Mouse (Mus musculus): ENCODE results near the gene Dph1. TPM values are rescaled to one million over a fixed set of nuclear protein-coding genes. Genes with fewer than 3 reads are reported as not detected.

Dph1 gene
- 26.1 and 56.2 TPM in 2 replicates for polyA plus RNA-seq (2012; ENCODE audit: low replicate concordance)

GRCm38 (mm10) chr11:75190905-75191441, at the start of gene Dph1:
Gene Dph1, minus strand, starts transcription at chr11:75191241.

DNA sequence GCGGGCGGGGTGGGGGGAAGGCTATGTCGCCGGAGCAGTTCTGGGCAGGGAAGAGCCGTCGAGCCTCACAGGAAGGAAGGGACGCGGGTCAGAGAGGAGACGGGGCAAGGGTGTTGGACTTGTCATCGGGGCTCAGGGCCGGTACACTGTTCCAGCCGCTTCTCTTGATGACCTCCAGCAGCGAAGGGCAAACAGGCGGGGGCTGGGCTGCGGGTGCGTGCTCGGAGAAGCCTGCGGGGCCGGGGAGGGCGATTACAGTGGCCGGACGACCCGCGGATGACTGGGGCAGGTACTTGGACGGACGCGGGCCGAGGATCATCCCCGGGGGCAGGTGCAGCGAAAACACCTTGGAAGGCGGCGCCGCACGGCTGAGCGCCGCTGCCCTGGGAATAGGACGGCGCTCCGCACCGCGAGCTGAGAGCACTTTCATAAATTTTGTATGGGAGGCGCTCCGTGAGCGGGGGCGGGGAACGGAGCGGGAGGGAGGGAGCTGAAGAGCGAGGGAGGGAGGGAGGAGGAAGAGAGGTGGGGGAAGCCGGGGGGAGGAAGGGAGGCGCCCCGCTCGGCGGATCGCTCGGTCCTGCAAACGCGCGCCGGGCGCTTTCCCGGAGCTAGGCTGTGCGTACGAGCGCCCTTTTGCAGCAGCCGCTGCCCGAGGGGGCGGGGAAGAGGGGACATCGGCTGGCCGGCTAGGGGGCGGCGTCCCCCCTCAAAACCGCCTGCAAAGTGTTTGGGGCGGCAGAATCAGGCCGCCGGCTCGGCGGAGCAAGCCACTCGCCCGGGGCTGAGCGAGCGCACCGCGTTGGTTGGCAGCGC, 2.4 kb upstream of the Dph1 start, which contains the start of gene Rtn4rl1:
TSS of gene Rtn4rl1 (plus strand) at position 528 of the 816 bp plus-strand sequence.

GRCm38 (mm10) chr11:75178672-75179208, 12.3 kb downstream of the Dph1 start, which contains the start of gene Ovca2:
Gene Ovca2, minus strand, starts transcription at chr11:75178835.

DNA sequence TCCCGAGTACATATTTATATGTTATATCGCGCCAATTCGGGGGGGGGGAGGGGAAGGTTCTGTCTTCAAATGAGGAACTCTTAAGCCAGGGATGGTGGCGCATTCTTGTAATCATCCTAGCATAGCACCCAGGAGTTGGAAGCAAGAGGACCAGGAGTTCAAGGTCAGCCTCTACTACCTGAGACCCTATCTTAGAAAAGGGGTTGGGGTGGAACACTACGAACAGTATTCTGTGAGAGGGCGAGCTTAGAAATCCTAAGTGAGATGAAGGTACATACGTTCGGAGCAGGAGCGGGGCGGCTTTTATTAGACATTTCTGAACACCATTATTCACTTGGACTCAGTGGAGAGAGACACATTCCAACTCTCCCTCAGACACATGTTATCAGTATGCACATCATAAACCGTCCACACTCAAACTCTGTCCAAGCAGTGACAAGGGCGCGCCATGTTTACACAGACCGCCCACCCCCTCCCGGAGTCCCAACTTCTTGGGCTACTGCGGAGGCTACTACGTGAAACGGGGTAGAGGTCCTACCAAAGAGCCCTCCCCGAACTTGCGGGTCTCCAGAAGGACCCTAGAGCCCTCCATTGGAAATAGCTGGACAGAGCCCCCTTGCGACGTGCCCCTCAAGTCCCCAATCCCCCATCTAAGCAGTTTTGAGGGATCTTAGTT, 21.5 kb downstream of the Dph1 start, which contains the start of gene Hic1:
TSS of gene Hic1 (minus strand) at position 115 of the 676 bp plus-strand sequence.

Other genes with a start within 250 kb of the Dph1 start
- 4.0 and 11.0 TPM in 2 replicates for gene Hic1, start 21.7 kb downstream of the Dph1 start, polyA plus RNA-seq (2012; ENCODE audit: low replicate concordance)
- gene Ovca2, start 12.4 kb downstream of the Dph1 start, polyA plus RNA-seq (2012; ENCODE audit: low replicate concordance), result 1.9 and 2.7 TPM in 2 replicates
- gene Rtn4rl1, start 2.5 kb upstream of the Dph1 start, polyA plus RNA-seq (2012; ENCODE audit: low replicate concordance), result 6.4 and 9.3 TPM in 2 replicates
- gene Rpa1, start 157.1 kb upstream of the Dph1 start, polyA plus RNA-seq (2012; ENCODE audit: low replicate concordance), result 37.8 and 66.8 TPM in 2 replicates
- 1.7 and 1.8 TPM in 2 replicates for gene Smyd4, start 157.2 kb upstream of the Dph1 start, polyA plus RNA-seq (2012; ENCODE audit: low replicate concordance)
- 1.9 and 3.1 TPM in 2 replicates for gene Serpinf1, start 231.5 kb upstream of the Dph1 start, polyA plus RNA-seq (2012; ENCODE audit: low replicate concordance)
- 0.07 TPM in 1 of 2 replicates, not detected in the other for gene Serpinf2, start 248.3 kb upstream of the Dph1 start, polyA plus RNA-seq (2012; ENCODE audit: low replicate concordance)

All from hematopoietic multipotent progenitor cell, adult 10-12 weeks (in vitro differentiated cells).